Mouse (Mus musculus) spleen, embryonic (tissue): ENCODE data around the gene Zfp39.

Experiments
- CTCF ChIA-PET: fragments of 350-600 bp; sonication (Branson Sonifier 250); formaldehyde crosslinking; loops from one replicate; lab custom pipeline; 2022; lab: Charles Lee

The Zfp39 gene

GRCm38 (mm10) chr11:58903511-58904409 lies at the start of gene Zfp39:
TSS of gene Zfp39 (minus strand) at chr11:58904225.
- CTCF ChIA-PET, result no interaction called here

GRCm38 (mm10) chr11:58953351-58954169 lies 49.5 kb upstream of the Zfp39 start:
- CTCF ChIA-PET, result interaction anchor here (1.0 kb wide), 1 partner anchor 25 kb away, joined by 3 read pairs; no protein-coding TSS in a partner anchor

- CTCF ChIA-PET, result no interaction called here
These were observed 47.2 kb upstream of the Zfp39 start for GRCm38 (mm10) chr11:58951210-58951609.

- CTCF ChIA-PET, result interaction anchor here (0.6 kb wide), 3 partner anchors 10 to 42 kb away, joined by 3 to 6 read pairs (median 5); no protein-coding TSS in a partner anchor
These were observed 45.7 kb upstream of the Zfp39 start for GRCm38 (mm10) chr11:58949480-58950431.

- CTCF ChIA-PET, result interaction anchor here (0.6 to 1.0 kb wide), 5 partner anchors 10 to 43 kb away, joined by 3 to 6 read pairs (median 3); partner anchors contain the start of gene Rnf187
These were observed 44.8 kb upstream of the Zfp39 start, which contains the start of gene Hist3h2ba for GRCm38 (mm10) chr11:58948542-58949479. TSS of gene Hist3h2ba (plus strand) at chr11:58948920.

- CTCF ChIA-PET, result interaction anchor here (0.6 to 1.0 kb wide), 2 partner anchors 19 to 101 kb away, joined by 3 read pairs; partner anchors contain the start of gene Gm12258
These were observed 43.9 kb upstream of the Zfp39 start for GRCm38 (mm10) chr11:58947798-58948528.

GRCm38 (mm10) chr11:58947306-58947705 lies 43.3 kb upstream of the Zfp39 start:
- CTCF ChIA-PET, result interaction anchor here (0.6 to 1.0 kb wide), 2 partner anchors 19 to 100 kb away, joined by 3 read pairs; partner anchors contain the start of gene Gm12258

GRCm38 (mm10) chr11:58944136-58944535 lies 40.1 kb upstream of the Zfp39 start:
- CTCF ChIA-PET, result no interaction called here

- CTCF ChIA-PET, result interaction anchor here (0.5 to 1.1 kb wide), 3 partner anchors 10 to 22 kb away, joined by 3 read pairs; partner anchors contain the start of gene Hist3h2ba
These were observed 35.0 kb upstream of the Zfp39 start for GRCm38 (mm10) chr11:58939088-58939439.

GRCm38 (mm10) chr11:58938322-58939087 lies 34.5 kb upstream of the Zfp39 start, which contains the start of gene Rnf187:
TSS of gene Rnf187 (minus strand) at chr11:58938916.
- CTCF ChIA-PET, result interaction anchor here (0.5 to 1.1 kb wide), 3 partner anchors 10 to 22 kb away, joined by 3 read pairs; partner anchors contain the start of gene Hist3h2ba

- CTCF ChIA-PET, result no interaction called here
These were observed 33.9 kb upstream of the Zfp39 start for GRCm38 (mm10) chr11:58937909-58938308.

- CTCF ChIA-PET, result no interaction called here
These were observed 27.6 kb upstream of the Zfp39 start for GRCm38 (mm10) chr11:58931576-58931975.

GRCm38 (mm10) chr11:58930254-58930653 lies 26.2 kb upstream of the Zfp39 start:
- CTCF ChIA-PET, result no interaction called here

GRCm38 (mm10) chr11:58929641-58930040 lies 25.6 kb upstream of the Zfp39 start:
- CTCF ChIA-PET, result interaction anchor here (0.6 kb wide), 1 partner anchor 19 kb away, joined by 3 read pairs; the partner anchor contains the start of gene Hist3h2ba

- CTCF ChIA-PET, result interaction anchor here (0.6 to 0.9 kb wide), 4 partner anchors 19 to 233 kb away, joined by 3 read pairs; partner anchors contain the start of genes Hist3h2a, Hist3h2ba and Trim17
These were observed 25.0 kb upstream of the Zfp39 start for GRCm38 (mm10) chr11:58929055-58929454.

- CTCF ChIA-PET, result interaction anchor here (0.5 to 0.9 kb wide), 3 partner anchors 20 to 573 kb away, joined by 3 read pairs; partner anchors contain the start of genes Hist3h2a and Trim17
These were observed 24.0 kb upstream of the Zfp39 start for GRCm38 (mm10) chr11:58927790-58928651.
